Mouse (Mus musculus) stomach, embryonic 15.5 days (tissue): Measurements from ENCODE around the gene Ptpn14. TPM values are rescaled to one million over a fixed set of nuclear protein-coding genes. Genes with fewer than 3 reads are reported as not detected.

Experiments
- ATAC-seq: fragments of 200-750 bp; cut with Nextera tagmentation; 2 replicates; pipeline ENCODE4 v1.8.0; 2017; ENCODE audit warnings: low read depth, moderate number of reproducible peaks, moderate TSS enrichment; ENCODE audit not compliant: insufficient read depth, low FRiP score
- H3K27ac ChIP-seq: fragments of 300-500 bp; sonication (generic); 2 replicates; pipeline ENCODE4 v1.5.1; 2015; ENCODE audit warnings: mild to moderate bottlenecking, inconsistent platforms
- H3K27me3 ChIP-seq: fragments of 300-500 bp; sonication (generic); replicated peaks from 2 replicates; pipeline ENCODE4 v1.6.1; 2015; ENCODE audit warnings: inconsistent platforms
- H3K36me3 ChIP-seq: fragments of 300-500 bp; sonication (generic); 2 replicates; pipeline ENCODE4 v1.6.1; 2015; ENCODE audit warnings: inconsistent platforms
- H3K4me1 ChIP-seq: fragments of 300-500 bp; sonication (generic); 2 replicates; pipeline ENCODE4 v1.6.1; 2015; ENCODE audit warnings: inconsistent platforms
- H3K4me2 ChIP-seq: fragments of 300-500 bp; sonication (generic); 2 replicates; pipeline ENCODE4 v1.6.1; 2015; ENCODE audit warnings: mild to moderate bottlenecking, inconsistent platforms
- H3K4me3 ChIP-seq: fragments of 300-500 bp; sonication (generic); replicated peaks from 2 replicates; pipeline ENCODE4 v1.5.1; 2015; ENCODE audit warnings: inconsistent platforms
- H3K9ac ChIP-seq: fragments of 300-500 bp; sonication (generic); 2 replicates; pipeline ENCODE4 v1.6.1; 2015; ENCODE audit warnings: inconsistent platforms
- H3K9me3 ChIP-seq: fragments of 300-500 bp; sonication (generic); 2 replicates; pipeline ENCODE4 v1.6.1; 2016; ENCODE audit warnings: inconsistent platforms
- WGBS: fragments of 180-500 bp; shearing (Covaris S2); methylation state at CpG from one replicate; pipeline ENCODE4 v1.1.7; 2015; 5-methylcytosine and 5-hydroxymethylcytosine counted together
- polyA plus RNA-seq: library from polyadenylated mRNA; unstranded; fragments of >200 nt; fragmentation: Nextera tagmentation; extraction: Ambion mirVana; gene quantifications from 2 replicates; pipeline ENCODE4 v1.2.1, GENCODE M21; 2015

Ptpn14 gene
- polyA plus RNA-seq, 1 experiment from 2014 or later, result 7.6 TPM

DNA sequence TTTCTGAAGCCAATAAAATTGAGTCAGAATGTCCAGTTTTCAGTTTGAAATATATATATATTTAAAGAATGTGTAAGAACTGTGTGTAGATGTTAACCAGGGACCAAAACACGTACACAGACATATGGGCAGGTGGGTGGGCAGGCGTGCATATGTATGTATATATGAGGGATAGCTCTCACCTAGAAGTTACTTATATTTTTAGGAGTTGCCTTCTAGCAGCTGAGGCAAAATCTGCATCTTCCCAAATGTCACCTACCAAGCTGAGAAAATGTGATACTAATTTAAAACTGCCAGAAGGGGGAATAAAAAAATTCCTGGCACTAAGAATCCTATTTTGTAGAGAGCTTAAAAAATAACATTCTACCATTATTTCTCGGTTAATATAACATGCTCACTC, 191.7 kb downstream of the Ptpn14 start:
- Histone ChIP-seq H3K36me3 (no peaks in the 10 kb centered on the region), H3K9me3 (no peaks in the 10 kb centered on the region), H3K4me2 (no peak overlapping the region), H3K4me1 (peaks cover 18% of the 10 kb centered on the region), H3K27me3 (no peaks in the 10 kb centered on the region), H3K9ac (no peak overlapping the region), H3K27ac (no peak overlapping the region), H3K4me3 (no peak overlapping the region)
- 83% methylated on average over 3 of the region's 3 CpGs for WGBS
- ATAC-seq, result no peak

DNA sequence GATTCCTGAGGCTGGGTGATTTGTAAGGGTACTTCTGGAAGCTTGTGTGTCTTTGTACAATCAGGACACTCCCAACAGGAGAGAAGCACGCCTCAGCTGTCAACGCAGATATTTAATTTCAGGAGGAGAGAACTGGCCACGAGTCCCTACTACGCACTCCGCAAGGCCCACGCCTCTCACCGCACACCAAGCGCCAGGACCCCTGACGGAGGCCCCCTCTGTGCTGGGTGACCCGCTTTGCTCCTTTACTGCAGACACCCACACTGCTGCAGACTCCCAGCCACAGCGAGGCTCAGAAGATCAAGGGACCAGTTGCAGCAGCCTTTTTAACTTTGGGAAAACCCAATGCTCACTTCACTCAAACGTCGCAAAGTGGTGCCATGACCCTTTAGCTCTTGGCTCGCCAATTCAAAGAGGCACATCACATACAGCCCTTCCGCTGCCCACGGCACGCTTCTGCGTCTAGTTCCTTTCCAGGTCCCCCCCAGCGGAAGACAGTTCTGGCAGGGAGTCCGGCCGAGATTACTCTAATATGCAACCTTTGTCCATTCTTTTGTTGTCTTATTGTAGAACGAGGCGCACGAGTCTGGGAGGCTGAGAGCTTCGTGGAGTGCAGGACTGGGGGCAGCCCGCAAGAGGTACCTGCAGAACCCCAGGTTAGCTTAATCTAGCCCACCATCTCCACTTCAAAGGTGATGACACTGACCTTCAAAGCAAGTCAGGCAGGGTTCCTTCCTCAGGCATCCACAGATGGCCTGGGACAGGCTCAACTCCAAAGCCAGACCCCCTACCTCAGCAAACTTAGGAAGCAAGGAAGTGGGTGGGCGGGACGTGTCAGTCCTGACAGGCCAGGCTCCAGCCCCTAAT, 192.9 kb downstream of the Ptpn14 start:
- Histone ChIP-seq H3K9ac (no peak overlapping the region), H3K9me3 (no peaks in the 10 kb centered on the region), H3K36me3 (no peaks in the 10 kb centered on the region), H3K27ac (0 out of 2 replicates have a peak overlapping the region, but pooled peaks have one; percentile 59), H3K27me3 (no peaks in the 10 kb centered on the region), H3K4me1 (peaks cover 18% of the 10 kb centered on the region), H3K4me2 (peak overlapping the region; percentile 88), H3K4me3 (peak overlapping the region; percentile 70)
- ATAC-seq, result peak; percentile 20; the same call in 1 of the 2 replicates
- WGBS, result 38% methylated on average over 28 of the region's 28 CpGs

DNA sequence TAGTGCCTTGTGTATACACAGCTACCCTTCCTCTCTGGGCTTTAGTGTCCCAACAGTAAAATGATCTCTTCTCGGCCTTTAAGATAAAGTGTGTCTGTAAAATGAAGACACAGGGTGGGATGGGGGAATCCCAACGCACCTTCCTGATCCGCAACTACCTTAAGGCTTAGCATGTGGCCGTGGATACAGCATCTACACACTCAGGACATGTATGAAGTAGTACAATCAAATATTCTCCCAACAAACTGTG, 193.4 kb downstream of the Ptpn14 start:
- H3K27me3 ChIP-seq, result no peaks in the 10 kb centered on the region
- 6% methylated on average over 4 of the region's 4 CpGs for WGBS
- peak overlapping the region; percentile 88 for H3K4me2 ChIP-seq
- H3K4me3 ChIP-seq, result peak overlapping the region; percentile 70
- no peaks in the 10 kb centered on the region for H3K9me3 ChIP-seq
- no peaks in the 10 kb centered on the region for H3K36me3 ChIP-seq
- peak overlapping the region; percentile 70; the same call in 1 of the 2 replicates for H3K9ac ChIP-seq
- H3K27ac ChIP-seq, result 0 out of 2 replicates have a peak overlapping the region, but pooled peaks have one; percentile 59
- ATAC-seq, result no peak
- peaks cover 18% of the 10 kb centered on the region for H3K4me1 ChIP-seq

DNA sequence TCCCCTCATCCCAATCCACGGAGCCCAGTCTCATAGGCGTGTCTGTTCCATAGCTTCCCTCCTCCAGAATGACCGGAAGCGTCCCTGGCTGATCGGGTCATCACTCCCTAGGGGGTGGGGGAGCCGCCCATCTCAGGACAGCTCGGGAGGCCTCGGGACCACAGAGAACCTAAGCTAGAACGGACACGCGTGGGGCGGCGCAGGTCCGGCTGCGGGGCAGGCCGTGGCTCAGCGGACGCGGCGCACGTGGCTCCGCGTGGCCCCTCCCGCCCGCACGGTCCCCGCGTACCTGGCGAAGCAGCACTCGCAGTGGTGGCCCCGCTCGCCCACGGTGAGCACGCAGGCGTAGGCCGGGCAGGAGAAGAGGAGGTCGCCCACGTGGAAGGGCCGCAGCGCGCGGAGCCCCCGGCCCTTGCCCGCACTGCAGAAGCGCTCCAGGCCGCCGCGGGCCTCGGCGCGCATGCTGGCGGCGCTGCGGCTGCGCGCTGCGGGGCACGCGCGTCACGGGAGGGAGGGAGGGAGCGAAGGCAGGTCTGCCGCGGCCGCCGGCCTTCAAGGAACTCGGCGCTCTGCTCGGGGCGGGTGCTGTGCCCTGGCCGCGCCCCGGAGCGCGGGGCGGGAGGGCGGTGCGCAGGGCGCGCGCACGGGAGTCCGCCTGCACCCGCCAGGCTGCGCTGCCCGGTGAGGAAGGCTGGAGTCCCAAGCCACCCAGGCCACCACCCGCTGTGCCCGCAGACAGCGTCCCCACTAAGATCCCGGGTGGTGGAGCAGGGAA, 193.9 kb downstream of the Ptpn14 start, which contains the start of gene Smyd2:
Gene Smyd2 (minus strand): TSS at position 546 of the 775 bp plus-strand sequence.
- WGBS, result under 1% methylated on average over 75 of the region's 90 CpGs
- Histone ChIP-seq H3K27me3 (no peaks in the 10 kb centered on the region), H3K27ac (peak within 1 kb of the TSS; percentile 59), H3K4me2 (peak within 1 kb of the TSS; percentile 88), H3K4me3 (peak within 1 kb of the TSS; percentile 70), H3K9me3 (no peaks in the 10 kb centered on the region), H3K36me3 (no peaks in the 10 kb centered on the region), H3K9ac (peak within 1 kb of the TSS; percentile 70), H3K4me1 (peaks cover 18% of the 10 kb centered on the region)
- ATAC-seq, result peak; percentile 94

DNA sequence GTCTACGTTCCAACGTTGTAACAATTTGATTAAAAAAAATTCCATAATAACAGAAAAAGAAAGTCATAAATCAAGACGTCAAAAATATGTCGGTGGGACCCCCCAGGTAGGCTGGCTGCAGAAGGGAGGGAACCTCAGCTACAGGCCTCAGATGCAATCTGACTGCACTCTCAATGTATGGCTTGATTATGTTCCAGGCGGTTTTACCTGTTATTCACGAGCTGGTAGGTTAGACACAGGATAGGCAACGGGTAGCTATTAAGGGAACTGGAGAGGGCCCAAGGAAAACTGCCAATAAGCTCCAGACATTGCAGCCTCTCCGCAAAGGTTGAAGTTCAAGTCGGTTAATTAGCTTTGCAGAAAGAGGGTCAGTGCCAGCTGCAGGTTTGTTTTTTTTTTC, 194.7 kb downstream of the Ptpn14 start:
- peak overlapping the region; percentile 70; the same call in 1 of the 2 replicates for H3K9ac ChIP-seq
- H3K4me3 ChIP-seq, result peak overlapping the region; percentile 70
- no peak for ATAC-seq
- peaks cover 18% of the 10 kb centered on the region for H3K4me1 ChIP-seq
- H3K36me3 ChIP-seq, result no peaks in the 10 kb centered on the region
- no peaks in the 10 kb centered on the region for H3K9me3 ChIP-seq
- H3K4me2 ChIP-seq, result peak overlapping the region; percentile 88
- no peaks in the 10 kb centered on the region for H3K27me3 ChIP-seq
- no peak overlapping the region for H3K27ac ChIP-seq
- 22% methylated on average over 9 of the region's 9 CpGs for WGBS

DNA sequence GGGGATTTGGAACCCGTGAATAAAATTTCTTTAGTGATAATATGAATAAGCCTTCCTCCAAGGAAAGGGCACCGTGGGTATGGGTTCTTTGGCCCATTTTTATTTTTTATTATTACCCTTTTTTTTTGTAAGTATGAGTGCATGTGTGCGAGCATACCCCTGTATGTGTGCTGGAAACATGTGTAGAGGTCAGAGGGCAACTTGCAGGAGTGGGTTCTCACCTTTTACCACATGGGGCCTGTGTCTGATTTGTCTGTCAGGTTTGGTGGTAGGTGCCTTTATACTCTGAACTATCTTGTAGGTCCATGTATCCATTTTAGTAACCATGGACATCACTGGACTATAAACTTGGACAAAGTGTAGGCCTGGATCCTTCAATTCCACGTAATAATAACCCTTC, 195.1 kb downstream of the Ptpn14 start:
- Histone ChIP-seq H3K27ac (no peak overlapping the region), H3K9me3 (no peaks in the 10 kb centered on the region), H3K4me1 (peaks cover 18% of the 10 kb centered on the region), H3K36me3 (no peaks in the 10 kb centered on the region), H3K4me2 (no peak overlapping the region), H3K27me3 (no peaks in the 10 kb centered on the region), H3K4me3 (no peak overlapping the region), H3K9ac (no peak overlapping the region)
- 88% methylated on average over 4 of the region's 4 CpGs for WGBS
- no peak for ATAC-seq

DNA sequence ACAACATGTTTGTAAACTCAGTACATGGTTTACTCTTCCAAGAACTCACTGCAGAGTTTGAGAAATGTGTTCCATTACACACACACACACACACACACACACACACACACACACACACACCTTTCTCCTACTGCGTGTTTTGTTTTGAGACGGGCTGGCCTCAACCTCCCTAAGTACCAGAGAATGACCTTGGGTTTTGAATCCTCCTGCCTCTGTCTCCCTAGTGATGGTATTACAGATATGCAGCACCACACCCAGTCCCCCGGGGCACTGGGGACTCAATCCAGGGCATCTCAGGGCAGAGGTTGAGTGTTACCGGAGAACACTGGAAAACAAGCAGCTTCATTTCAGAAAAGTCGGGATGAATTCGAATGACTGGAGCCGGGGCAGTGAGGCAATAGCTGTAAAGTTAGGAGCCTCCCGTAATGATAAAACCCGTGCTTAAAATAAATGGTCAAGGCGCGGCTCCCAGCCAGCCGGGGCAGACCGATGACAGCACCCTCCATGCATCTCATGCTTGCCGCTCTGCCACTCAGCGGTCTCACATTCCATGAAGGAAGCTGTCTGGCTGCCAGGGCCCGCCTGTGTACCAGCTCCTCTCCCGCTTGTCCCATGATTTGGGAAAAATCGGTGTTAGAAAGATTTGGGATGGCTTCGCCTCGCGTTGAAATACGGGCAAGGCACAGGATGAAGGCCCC, 196.0 kb downstream of the Ptpn14 start:
- no peaks in the 10 kb centered on the region for H3K36me3 ChIP-seq
- H3K27ac ChIP-seq, result no peak overlapping the region
- no peak overlapping the region for H3K9ac ChIP-seq
- peaks cover 18% of the 10 kb centered on the region for H3K4me1 ChIP-seq
- no peaks in the 10 kb centered on the region for H3K27me3 ChIP-seq
- 84% methylated on average over 22 of the region's 22 CpGs for WGBS
- H3K4me3 ChIP-seq, result no peak overlapping the region
- H3K9me3 ChIP-seq, result no peaks in the 10 kb centered on the region
- H3K4me2 ChIP-seq, result no peak overlapping the region
- no peak for ATAC-seq

DNA sequence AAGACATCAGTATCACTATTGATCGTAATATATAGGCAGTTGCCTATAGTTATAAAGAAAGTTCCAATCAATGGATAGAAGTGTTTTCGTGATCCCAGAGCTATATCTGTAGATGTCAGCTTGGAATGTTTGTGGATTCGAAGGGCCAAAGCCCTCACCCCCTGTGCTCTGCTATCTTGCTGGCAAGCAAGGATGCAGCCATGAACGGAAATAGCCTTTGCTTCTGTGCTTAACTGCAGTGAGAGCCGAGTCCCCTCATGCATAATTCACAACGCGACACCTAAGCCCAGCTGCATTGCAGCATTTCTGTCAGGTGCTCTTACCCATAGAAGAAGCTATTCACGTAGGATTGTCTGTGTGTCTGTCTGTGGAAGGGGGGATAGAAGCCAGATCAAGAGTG, 198.2 kb downstream of the Ptpn14 start:
- 79% methylated on average over 8 of the region's 8 CpGs for WGBS
- H3K27ac ChIP-seq, result no peak overlapping the region
- H3K4me1 ChIP-seq, result peaks cover 11% of the 10 kb centered on the region
- no peak overlapping the region for H3K9ac ChIP-seq
- no peak overlapping the region for H3K4me2 ChIP-seq
- H3K36me3 ChIP-seq, result no peaks in the 10 kb centered on the region
- no peak for ATAC-seq
- H3K27me3 ChIP-seq, result no peaks in the 10 kb centered on the region
- no peaks in the 10 kb centered on the region for H3K9me3 ChIP-seq
- no peak overlapping the region for H3K4me3 ChIP-seq

Other genes with a start within 250 kb of the Ptpn14 start
- gene Cenpf, start 40.2 kb upstream of the Ptpn14 start, polyA plus RNA-seq, result 72.1 and 78.4 TPM in 2 replicates
- 93.1 and 102 TPM in 2 replicates for gene Smyd2, start 194.1 kb downstream of the Ptpn14 start, polyA plus RNA-seq